Mouse (Mus musculus) midbrain, embryonic 13.5 days (tissue): Measurements from ENCODE around the gene Ipo8. TPM values are rescaled to one million over a fixed set of nuclear protein-coding genes. Genes with fewer than 3 reads are reported as not detected.

Experiments used
- ATAC-seq: fragments of 200-750 bp; cut with Nextera tagmentation; 2 replicates; pipeline ENCODE4 v1.8.0; 2017; ENCODE audit warnings: mild to moderate bottlenecking, moderate TSS enrichment, moderate library complexity
- H3K27ac ChIP-seq: fragments of 300-500 bp; sonication (generic); 2 replicates; pipeline ENCODE4 v1.5.1; 2015; ENCODE audit warnings: inconsistent platforms, mild to moderate bottlenecking, moderate library complexity
- H3K27me3 ChIP-seq: fragments of 300-500 bp; sonication (generic); 2 replicates; pipeline ENCODE4 v1.6.1; 2015; ENCODE audit warnings: mild to moderate bottlenecking, inconsistent platforms
- H3K36me3 ChIP-seq: fragments of 300-500 bp; sonication (generic); 2 replicates; pipeline ENCODE4 v1.6.1; 2015; ENCODE audit warnings: mild to moderate bottlenecking, inconsistent platforms
- H3K4me1 ChIP-seq: fragments of 300-500 bp; sonication (generic); replicated peaks from 2 replicates; pipeline ENCODE4 v1.6.1; 2015; ENCODE audit warnings: inconsistent platforms
- H3K4me2 ChIP-seq: fragments of 300-500 bp; sonication (generic); replicated peaks from 2 replicates; pipeline ENCODE4 v1.6.1; 2015; ENCODE audit warnings: moderate library complexity, mild to moderate bottlenecking, inconsistent platforms
- H3K4me3 ChIP-seq: fragments of 300-500 bp; sonication (generic); replicated peaks from 2 replicates; pipeline ENCODE4 v1.5.1; 2015; ENCODE audit warnings: mild to moderate bottlenecking, inconsistent platforms
- H3K9ac ChIP-seq: fragments of 300-500 bp; sonication (generic); replicated peaks from 2 replicates; pipeline ENCODE4 v1.6.1; 2015; ENCODE audit warnings: mild to moderate bottlenecking, inconsistent platforms
- H3K9me3 ChIP-seq: fragments of 300-500 bp; sonication (generic); 2 replicates; pipeline ENCODE4 v1.6.1; 2016; ENCODE audit warnings: mild to moderate bottlenecking, inconsistent platforms
- WGBS: fragments of 180-500 bp; shearing (Covaris S2); methylation state at CpG from one replicate; pipeline ENCODE4 v1.1.7; 2015; 5-methylcytosine and 5-hydroxymethylcytosine counted together
- polyA plus RNA-seq: library from polyadenylated mRNA; unstranded; fragments of >200 nt; fragmentation: Nextera tagmentation; extraction: Ambion mirVana; gene quantifications from 2 replicates; pipeline ENCODE4 v1.2.1, GENCODE M21; 2015

Gene Ipo8
- polyA plus RNA-seq: 19.4 and 19.9 TPM in 2 replicates

GRCm38 (mm10) chr6:148830748-148831727 lies at the start of gene Ipo8:
Gene Ipo8, minus strand, starts transcription at chr6:148831467.
- Histone ChIP-seq H3K27me3 (no peaks in the 10 kb centered on the region), H3K36me3 (no peaks in the 10 kb centered on the region), H3K9me3 (no peaks in the 10 kb centered on the region), H3K4me3 (peak within 1 kb of the TSS; percentile 64), H3K9ac (peak within 1 kb of the TSS; percentile 69), H3K27ac (peak within 1 kb of the TSS; percentile 44; the same call in 1 of the 2 replicates), H3K4me2 (peak within 1 kb of the TSS; percentile 86), H3K4me1 (peaks cover 19% of the 10 kb centered on the region)
- under 1% methylated on average over 47 of the region's 47 CpGs for WGBS
- peak; percentile 99 for ATAC-seq

DNA sequence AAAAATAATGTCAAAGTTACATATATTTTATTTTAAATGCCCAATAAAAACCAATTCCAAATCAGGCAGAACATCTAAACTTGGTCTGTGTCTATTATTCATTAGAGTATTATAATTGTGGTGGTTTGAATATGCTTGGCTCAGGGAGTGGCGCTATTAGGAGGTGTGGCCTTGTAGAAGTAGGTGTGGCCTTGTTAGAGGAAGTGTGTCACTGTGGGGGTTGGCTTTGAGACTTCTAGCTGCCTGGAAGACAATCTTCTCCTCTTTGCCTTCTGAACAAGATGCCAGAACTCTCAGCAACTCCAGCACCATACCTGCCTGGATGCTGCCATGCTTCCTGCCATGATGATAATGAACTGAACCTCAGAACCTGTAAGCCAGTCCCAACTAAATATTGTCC lies 42.6 kb upstream of the Ipo8 start:
- H3K4me2 ChIP-seq: no peak overlapping the region
- no peaks in the 10 kb centered on the region for H3K9me3 ChIP-seq
- H3K27ac ChIP-seq: no peak overlapping the region
- 94% methylated on average over 1 of the region's 1 CpGs for WGBS
- no peaks in the 10 kb centered on the region for H3K27me3 ChIP-seq
- H3K4me1 ChIP-seq: no peaks in the 10 kb centered on the region
- H3K36me3 ChIP-seq: peaks cover 8% of the 10 kb centered on the region
- ATAC-seq: no peak
- H3K9ac ChIP-seq: no peak overlapping the region
- no peak overlapping the region for H3K4me3 ChIP-seq

- no peaks in the 10 kb centered on the region for H3K27me3 ChIP-seq
- no peak overlapping the region for H3K4me2 ChIP-seq
- H3K4me3 ChIP-seq: no peak overlapping the region
- H3K9me3 ChIP-seq: no peaks in the 10 kb centered on the region
- no peak for ATAC-seq
- no peaks in the 10 kb centered on the region for H3K4me1 ChIP-seq
- H3K36me3 ChIP-seq: peaks cover 11% of the 10 kb centered on the region
- H3K9ac ChIP-seq: no peak overlapping the region
- no peak overlapping the region for H3K27ac ChIP-seq
Measured at GRCm38 (mm10) chr6:148845629-148846028, 14.4 kb upstream of the Ipo8 start.

GRCm38 (mm10) chr6:148841760-148842159 lies 10.5 kb upstream of the Ipo8 start:
- Histone ChIP-seq H3K27me3 (no peaks in the 10 kb centered on the region), H3K9ac (no peak overlapping the region), H3K27ac (no peak overlapping the region), H3K4me2 (no peak overlapping the region), H3K36me3 (peaks cover 8% of the 10 kb centered on the region; the same call in 1 of the 2 replicates), H3K9me3 (no peaks in the 10 kb centered on the region), H3K4me3 (no peak overlapping the region), H3K4me1 (no peaks in the 10 kb centered on the region)
- WGBS: 91% methylated on average over 1 of the region's 1 CpGs
- ATAC-seq: no peak

GRCm38 (mm10) chr6:148838460-148838859 lies 7.2 kb upstream of the Ipo8 start:
- H3K27ac ChIP-seq: no peak overlapping the region
- no peak overlapping the region for H3K4me3 ChIP-seq
- H3K36me3 ChIP-seq: peaks cover 6% of the 10 kb centered on the region; the same call in 1 of the 2 replicates
- H3K4me2 ChIP-seq: no peak overlapping the region
- no peak overlapping the region for H3K9ac ChIP-seq
- 0 out of 2 replicates have a peak, but pooled peaks cover 2% of the 10 kb centered on the region for H3K4me1 ChIP-seq
- ATAC-seq: no peak
- H3K9me3 ChIP-seq: no peaks in the 10 kb centered on the region
- no peaks in the 10 kb centered on the region for H3K27me3 ChIP-seq

GRCm38 (mm10) chr6:148831728-148832121 lies 458 bp upstream of the Ipo8 start:
- no peaks in the 10 kb centered on the region for H3K27me3 ChIP-seq
- peak overlapping the region; percentile 69 for H3K9ac ChIP-seq
- peak overlapping the region; percentile 86 for H3K4me2 ChIP-seq
- ATAC-seq: no peak
- H3K27ac ChIP-seq: no peak overlapping the region; the same call in 1 of the 2 replicates
- H3K9me3 ChIP-seq: no peaks in the 10 kb centered on the region
- WGBS: 26% methylated on average over 3 of the region's 3 CpGs
- peaks cover 19% of the 10 kb centered on the region for H3K4me1 ChIP-seq
- peak overlapping the region; percentile 64 for H3K4me3 ChIP-seq
- no peaks in the 10 kb centered on the region for H3K36me3 ChIP-seq

DNA sequence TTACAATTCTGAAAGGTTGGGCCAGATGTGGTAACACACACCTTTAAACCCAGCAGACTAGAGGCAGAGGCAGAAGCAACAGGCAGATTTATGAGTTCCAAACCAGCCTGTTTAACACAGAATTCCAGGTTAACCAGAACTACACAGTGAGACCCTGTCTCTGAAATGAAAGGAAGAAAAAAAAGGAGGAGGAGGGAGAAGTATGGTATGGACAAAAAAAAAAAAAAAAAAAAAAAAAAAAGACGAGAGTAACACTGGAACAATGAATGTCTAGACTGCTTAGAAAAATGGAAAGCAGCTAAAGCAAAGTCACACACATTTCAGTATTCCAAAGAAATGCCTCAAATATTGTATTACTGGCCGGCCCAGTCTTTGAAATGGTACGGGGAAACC lies 916 bp downstream of the Ipo8 start:
- Histone ChIP-seq H3K36me3 (no peaks in the 10 kb centered on the region), H3K9me3 (no peaks in the 10 kb centered on the region), H3K27ac (no peak overlapping the region), H3K4me3 (peak overlapping the region; percentile 64), H3K4me2 (peak overlapping the region; percentile 86), H3K27me3 (no peaks in the 10 kb centered on the region), H3K9ac (peak overlapping the region; percentile 69), H3K4me1 (peaks cover 18% of the 10 kb centered on the region)
- WGBS: 1% methylated on average over 3 of the region's 3 CpGs
- ATAC-seq: no peak

DNA sequence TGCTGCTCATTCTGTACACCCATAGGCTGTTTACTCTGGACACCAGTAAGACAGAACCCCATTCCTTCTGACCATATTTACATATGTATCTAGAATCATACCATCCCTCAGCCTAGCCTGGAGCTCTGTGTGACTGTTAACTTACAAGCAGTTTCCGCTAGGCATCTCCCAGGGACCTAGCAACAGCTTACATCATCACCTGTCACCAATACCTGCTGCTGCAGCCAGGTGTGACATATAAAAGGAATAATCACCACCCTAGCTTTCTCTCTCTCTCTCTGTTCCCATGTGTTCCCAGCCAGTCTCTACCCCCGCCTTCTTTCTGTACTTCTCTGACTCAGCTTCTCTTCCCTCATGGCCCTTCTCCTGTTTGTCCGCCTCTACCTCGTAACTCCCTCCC lies 5.1 kb downstream of the Ipo8 start:
- H3K27ac ChIP-seq: no peak overlapping the region
- 94% methylated on average over 4 of the region's 4 CpGs for WGBS
- H3K4me3 ChIP-seq: no peak overlapping the region
- no peaks in the 10 kb centered on the region for H3K9me3 ChIP-seq
- peaks cover 15% of the 10 kb centered on the region for H3K36me3 ChIP-seq
- no peak overlapping the region for H3K4me2 ChIP-seq
- peaks cover 16% of the 10 kb centered on the region for H3K4me1 ChIP-seq
- no peaks in the 10 kb centered on the region for H3K27me3 ChIP-seq
- no peak overlapping the region for H3K9ac ChIP-seq
- ATAC-seq: no peak

DNA sequence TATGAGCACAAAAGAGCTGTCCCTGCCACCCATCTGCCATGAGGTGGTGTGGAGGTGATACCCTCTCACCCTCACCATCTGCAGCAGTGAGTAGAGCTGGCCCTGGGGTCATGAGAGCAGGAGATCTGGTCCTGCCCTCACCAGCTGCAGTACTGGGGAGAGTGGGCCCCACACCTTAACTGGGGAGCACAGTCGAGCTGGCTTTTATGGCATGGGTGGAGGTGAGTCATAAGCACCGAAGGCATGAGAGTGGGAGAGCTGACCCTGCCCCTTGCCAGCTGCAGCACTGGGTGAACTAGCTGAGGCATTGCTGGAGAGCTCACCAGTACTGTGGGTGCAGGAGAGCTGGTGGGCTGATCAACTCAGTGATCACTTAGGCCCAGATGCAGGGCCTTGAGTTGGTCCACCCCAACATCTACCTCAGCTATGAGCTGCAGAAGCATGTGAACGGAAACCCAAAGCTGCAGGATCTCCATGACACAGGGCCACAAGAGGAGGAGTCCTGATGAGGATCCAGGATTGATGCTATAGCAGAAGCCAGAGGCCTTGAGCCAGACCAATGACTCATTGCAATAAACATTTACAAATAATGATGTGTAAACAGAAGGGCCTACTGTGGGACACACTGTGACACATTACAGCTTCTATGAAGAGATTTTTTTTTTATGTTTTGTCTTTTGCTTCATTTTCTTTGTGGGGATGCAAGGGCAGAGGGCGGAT lies 12.5 kb downstream of the Ipo8 start:
- Histone ChIP-seq H3K4me2 (no peak overlapping the region), H3K9me3 (no peaks in the 10 kb centered on the region), H3K4me1 (no peaks in the 10 kb centered on the region), H3K9ac (no peak overlapping the region), H3K27ac (no peak overlapping the region), H3K4me3 (no peak overlapping the region), H3K27me3 (no peaks in the 10 kb centered on the region), H3K36me3 (peaks cover 60% of the 10 kb centered on the region)
- peak; percentile 53; the same call in 1 of the 2 replicates for ATAC-seq
- 94% methylated on average over 4 of the region's 4 CpGs for WGBS

GRCm38 (mm10) chr6:148816751-148817150 lies 14.5 kb downstream of the Ipo8 start:
- H3K9ac ChIP-seq: no peak overlapping the region
- H3K4me3 ChIP-seq: no peak overlapping the region
- no peaks in the 10 kb centered on the region for H3K27me3 ChIP-seq
- no peak overlapping the region for H3K4me2 ChIP-seq
- no peaks in the 10 kb centered on the region for H3K4me1 ChIP-seq
- 88% methylated on average over 5 of the region's 5 CpGs for WGBS
- H3K27ac ChIP-seq: no peak overlapping the region
- ATAC-seq: no peak
- H3K36me3 ChIP-seq: peaks cover 70% of the 10 kb centered on the region
- H3K9me3 ChIP-seq: no peaks in the 10 kb centered on the region

DNA sequence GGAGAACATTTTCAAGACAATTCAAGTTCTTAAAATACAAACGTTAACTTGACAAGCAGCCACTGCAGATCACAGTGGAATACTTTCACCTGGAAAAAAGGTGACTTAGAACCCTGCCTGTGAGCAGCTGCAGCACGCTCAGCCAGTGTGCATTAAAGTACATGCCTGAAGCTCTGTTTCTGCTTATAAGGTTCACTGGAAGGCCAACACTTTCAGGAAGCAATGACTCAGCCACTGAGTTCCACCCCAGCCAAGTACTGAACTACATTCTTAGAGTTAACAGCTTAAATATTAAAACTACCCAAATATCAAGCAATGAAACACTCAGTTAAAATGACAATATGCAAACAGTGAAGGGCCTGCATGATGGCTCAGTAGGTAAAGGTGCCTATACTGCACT lies 20.1 kb downstream of the Ipo8 start:
- WGBS: 97% methylated on average over 2 of the region's 2 CpGs
- Histone ChIP-seq H3K36me3 (peaks cover 68% of the 10 kb centered on the region), H3K4me1 (no peaks in the 10 kb centered on the region), H3K27me3 (no peaks in the 10 kb centered on the region), H3K27ac (no peak overlapping the region), H3K9ac (no peak overlapping the region), H3K4me3 (no peak overlapping the region), H3K9me3 (no peaks in the 10 kb centered on the region), H3K4me2 (no peak overlapping the region)
- ATAC-seq: no peak

DNA sequence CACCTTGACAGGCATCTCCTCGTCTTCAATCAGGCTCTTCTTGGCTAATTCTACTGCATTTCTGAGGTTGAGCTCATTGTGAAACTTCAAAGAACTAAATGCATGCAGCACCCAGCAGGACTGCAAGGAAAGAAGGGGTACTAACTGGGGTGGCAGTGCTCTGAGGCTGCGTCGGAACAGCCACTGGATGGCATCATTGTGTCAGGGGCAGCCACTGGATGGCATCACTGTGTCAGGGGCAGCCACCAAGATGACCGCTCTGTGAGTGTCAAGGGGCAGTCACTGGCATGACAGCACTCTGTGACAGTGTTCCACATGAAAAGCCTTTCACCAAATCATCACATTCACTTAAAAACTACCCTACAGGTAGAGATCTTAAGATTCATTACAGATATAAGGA lies 31.5 kb downstream of the Ipo8 start:
- no peak overlapping the region for H3K4me2 ChIP-seq
- H3K27ac ChIP-seq: no peak overlapping the region
- 87% methylated on average over 4 of the region's 4 CpGs for WGBS
- H3K4me3 ChIP-seq: no peak overlapping the region
- H3K27me3 ChIP-seq: no peaks in the 10 kb centered on the region
- no peaks in the 10 kb centered on the region for H3K4me1 ChIP-seq
- H3K9ac ChIP-seq: no peak overlapping the region
- no peak for ATAC-seq
- no peaks in the 10 kb centered on the region for H3K9me3 ChIP-seq
- peaks cover 65% of the 10 kb centered on the region for H3K36me3 ChIP-seq
